Mouse (Mus musculus) megakaryocyte, embryonic 14.5 days (primary cell): ENCODE data around the gene Trmt1l.

Experiments
- FLI1 ChIP-seq: IDR thresholded peaks from 2 replicates; pipeline ENCODE4 v1.6.1; 2012; ENCODE audit warnings: low read length, inconsistent platforms, mixed read lengths
- GATA1 ChIP-seq: IDR thresholded peaks from 3 replicates; pipeline ENCODE4 v1.6.1; 2012; ENCODE audit warnings: mixed read lengths, low read length, inconsistent platforms, borderline replicate concordance

DNA sequence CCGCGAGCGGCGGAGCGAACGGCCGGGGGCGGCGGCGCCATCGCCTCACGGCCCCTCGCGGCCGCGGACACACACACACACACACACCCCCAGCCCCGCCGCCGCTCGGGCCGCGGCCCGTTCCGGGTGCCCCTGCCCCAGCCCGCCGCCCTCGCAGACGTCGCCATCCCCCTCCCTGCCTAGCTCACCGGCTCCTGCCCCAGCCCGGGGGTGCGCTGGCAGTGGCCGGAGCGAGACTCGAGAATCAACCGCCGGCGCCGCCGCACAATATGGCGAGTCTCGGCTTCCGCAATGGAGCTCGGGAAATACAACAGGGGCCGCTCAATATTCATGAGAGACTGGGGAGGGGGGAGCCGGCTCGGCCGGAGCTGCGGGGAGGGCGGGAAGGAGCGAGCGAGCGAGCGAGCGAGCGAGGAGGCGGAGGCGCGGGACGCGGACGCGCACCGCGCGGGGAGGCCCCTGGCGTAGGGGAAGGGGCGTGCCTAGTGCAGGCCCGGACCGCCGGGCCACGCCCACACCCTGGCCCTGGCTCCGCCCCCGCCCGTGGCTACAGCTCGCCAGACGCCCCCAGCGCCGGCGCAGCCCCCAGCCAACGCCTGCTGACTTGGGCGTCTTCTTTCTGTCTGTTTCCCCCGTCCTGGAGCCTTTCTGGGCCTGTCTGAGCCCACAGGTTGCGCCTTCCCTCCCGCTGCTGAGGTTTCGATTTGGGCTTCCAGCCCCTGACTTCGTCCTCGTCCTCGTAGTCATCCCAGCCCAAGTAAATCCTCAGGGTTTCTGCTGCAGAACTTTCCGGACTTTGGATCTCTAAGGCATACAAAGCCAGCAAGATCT, 72.4 kb downstream of the Trmt1l start, which contains the start of gene Rnf2:
- no peak for TF ChIP-seq GATA1
- TF ChIP-seq FLI1: no peak
